Mouse (Mus musculus) ES-Bruce4 (cell line): Measurements from ENCODE around the gene Nxph3. TPM values are rescaled to one million over a fixed set of nuclear protein-coding genes. Genes with fewer than 3 reads are reported as not detected.

Source experiments
- H3K27ac ChIP-seq: 2 replicates; pipeline ENCODE4 v1.5.1; 2012; ENCODE audit warnings: low read length, inconsistent platforms; ENCODE audit not compliant: insufficient read depth
- H3K27me3 ChIP-seq: 2 replicates; pipeline ENCODE4 v1.6.1; 2012; ENCODE audit warnings: mild to moderate bottlenecking, low read length, inconsistent platforms; ENCODE audit not compliant: control insufficient read depth, poor library complexity, insufficient read depth, severe bottlenecking
- H3K36me3 ChIP-seq: 2 replicates; pipeline ENCODE4 v1.6.1; 2012; ENCODE audit warnings: inconsistent platforms, mild to moderate bottlenecking, low read length, moderate library complexity; ENCODE audit not compliant: control insufficient read depth, poor library complexity, insufficient read depth, severe bottlenecking
- H3K4me1 ChIP-seq: one replicate; pipeline ENCODE4 v1.8.1; 2011; ENCODE audit warnings: low read length; ENCODE audit not compliant: control insufficient read depth, insufficient read depth
- H3K4me3 ChIP-seq: 2 replicates; pipeline ENCODE4 v1.5.1; 2011; ENCODE audit warnings: low read depth, mild to moderate bottlenecking, low read length
- H3K9ac ChIP-seq: 2 replicates; pipeline ENCODE4 v1.6.1; 2012; ENCODE audit warnings: low read depth, mild to moderate bottlenecking, inconsistent platforms; ENCODE audit not compliant: poor library complexity, severe bottlenecking
- H3K9me3 ChIP-seq: replicated peaks from 2 replicates; pipeline ENCODE4 v1.6.1; 2012; ENCODE audit warnings: mild to moderate bottlenecking, low read length, inconsistent platforms; ENCODE audit not compliant: control insufficient read depth, poor library complexity, insufficient read depth, severe bottlenecking
- CTCF ChIP-seq: IDR thresholded peaks from one replicate; pipeline ENCODE4 v1.8.1; 2011; ENCODE audit warnings: low read depth, low read length
- EP300 ChIP-seq: IDR thresholded peaks from 2 replicates; pipeline ENCODE4 v1.6.1; 2011; ENCODE audit warnings: low read depth, low read length; ENCODE audit not compliant: insufficient read depth
- POLR2A ChIP-seq: IDR thresholded peaks from one replicate; pipeline ENCODE4 v1.8.1; 2011; ENCODE audit warnings: low read length; ENCODE audit not compliant: insufficient read depth
- polyA plus RNA-seq: library from polyadenylated mRNA; stranded (reverse); fragments of >200 nt; gene quantifications from 2 replicates; pipeline ENCODE4 v1.2.4, GENCODE M21; 2011; ENCODE audit warnings: low read depth; ENCODE audit not compliant: missing spikeins, insufficient read depth, insufficient read length

Nxph3 gene
- polyA plus RNA-seq, 1 experiment: 0.85 TPM

DNA sequence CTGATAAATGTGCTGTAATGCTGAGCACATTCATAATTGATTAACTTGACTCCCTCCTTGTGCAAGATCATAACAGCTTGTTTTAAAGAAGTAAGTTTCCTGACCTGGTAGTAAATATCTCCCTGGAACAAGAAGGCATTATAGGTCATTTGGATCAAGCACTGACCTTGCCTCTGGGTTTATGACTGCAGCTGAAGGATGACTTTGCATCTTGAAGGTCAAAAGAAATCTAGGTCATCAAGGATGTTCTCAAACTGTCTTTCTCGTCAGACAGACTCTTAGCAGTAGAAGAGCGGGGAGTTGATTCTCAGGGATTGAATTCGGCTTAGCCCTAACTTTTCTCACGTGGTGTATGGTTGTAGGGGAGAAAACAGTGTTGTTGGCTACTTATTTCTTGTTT, 33.7 kb downstream of the Nxph3 start:
- Histone ChIP-seq H3K9me3 (no peaks in the 10 kb centered on the region), H3K4me3 (no peak overlapping the region), H3K4me1 (no peaks in the 10 kb centered on the region), H3K27ac (no peak overlapping the region), H3K36me3 (no peaks in the 10 kb centered on the region), H3K9ac (no peak overlapping the region), H3K27me3 (no peaks in the 10 kb centered on the region)
- no peak for TF ChIP-seq POLR2A

DNA sequence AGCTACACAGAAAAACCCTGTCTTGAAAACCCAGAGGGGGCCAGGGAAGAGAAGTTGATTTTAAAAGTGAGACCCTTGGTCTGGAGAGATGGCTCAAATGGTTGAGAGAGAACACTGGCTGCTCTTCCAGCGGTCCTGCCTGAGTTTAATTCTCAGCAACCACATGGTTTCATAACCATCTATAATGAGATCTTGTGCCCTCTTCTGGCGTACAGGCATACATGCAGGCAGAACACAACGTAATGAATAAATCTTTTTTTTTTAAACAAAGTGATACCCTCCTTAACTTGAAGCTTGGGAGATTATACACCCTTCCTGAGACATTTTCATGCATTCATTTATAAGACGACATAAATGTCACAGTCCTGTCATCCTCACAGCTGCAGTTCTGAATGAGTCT, 34.9 kb downstream of the Nxph3 start:
- H3K27me3 ChIP-seq: no peaks in the 10 kb centered on the region
- no peaks in the 10 kb centered on the region for H3K9me3 ChIP-seq
- H3K4me1 ChIP-seq: no peaks in the 10 kb centered on the region
- no peak overlapping the region for H3K4me3 ChIP-seq
- no peak overlapping the region for H3K27ac ChIP-seq
- H3K36me3 ChIP-seq: peaks cover 6% of the 10 kb centered on the region
- TF ChIP-seq CTCF (no peak), EP300 (no peak), POLR2A (no peak)
- no peak overlapping the region for H3K9ac ChIP-seq

DNA sequence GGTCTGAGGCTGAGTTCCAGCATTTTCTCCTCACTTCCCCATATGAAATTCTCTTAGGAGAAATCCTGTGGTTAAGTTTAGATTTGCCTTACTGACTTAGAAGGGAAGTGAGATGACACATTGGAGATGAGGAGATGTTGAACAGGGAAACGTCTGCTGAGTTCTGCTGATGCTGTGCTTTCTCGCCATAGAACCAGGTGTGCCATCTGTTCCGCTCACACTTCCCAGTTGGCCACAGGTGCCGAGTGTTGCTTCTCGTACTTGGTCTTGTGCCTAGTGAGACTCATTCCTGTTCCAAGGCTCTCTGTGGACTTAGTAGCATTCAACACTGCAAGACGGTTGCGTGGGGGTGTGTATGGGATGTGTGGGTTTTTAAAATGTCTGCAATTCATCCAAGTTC, 38.0 kb downstream of the Nxph3 start:
- Histone ChIP-seq H3K9ac (no peak overlapping the region), H3K9me3 (no peaks in the 10 kb centered on the region), H3K27ac (no peak overlapping the region), H3K27me3 (no peaks in the 10 kb centered on the region), H3K4me1 (no peaks in the 10 kb centered on the region), H3K4me3 (no peak overlapping the region), H3K36me3 (peaks cover 17% of the 10 kb centered on the region)
- TF ChIP-seq POLR2A (no peak), CTCF (no peak), EP300 (no peak)

GRCm38 (mm10) chr11:95473456-95473855, 40.9 kb downstream of the Nxph3 start:
- Histone ChIP-seq H3K9ac (no peak overlapping the region), H3K4me3 (no peak overlapping the region), H3K4me1 (no peaks in the 10 kb centered on the region), H3K36me3 (peaks cover 25% of the 10 kb centered on the region), H3K9me3 (no peaks in the 10 kb centered on the region), H3K27ac (no peak overlapping the region), H3K27me3 (no peaks in the 10 kb centered on the region)
- no peak for TF ChIP-seq POLR2A
- TF ChIP-seq EP300: no peak
- no peak for TF ChIP-seq CTCF

DNA sequence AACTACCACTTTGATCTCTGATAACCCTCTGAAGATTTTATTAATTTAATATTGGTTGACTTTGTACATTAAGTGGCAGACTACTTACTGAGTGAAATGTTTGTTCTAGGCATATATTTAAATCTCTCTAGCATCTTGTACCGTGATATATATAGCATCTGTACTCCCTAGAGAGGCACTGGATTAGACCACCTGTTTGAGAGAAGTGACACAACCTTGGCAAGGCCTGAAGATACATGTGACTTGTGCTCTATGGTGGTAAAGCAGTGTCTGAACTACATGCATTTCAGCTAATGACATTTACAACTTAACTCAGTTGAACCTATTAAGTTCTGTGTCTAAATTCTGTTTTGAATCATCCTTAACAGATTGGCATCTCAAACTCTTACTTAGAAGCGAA, 41.4 kb downstream of the Nxph3 start:
- TF ChIP-seq EP300 (no peak), CTCF (no peak), POLR2A (no peak)
- no peaks in the 10 kb centered on the region for H3K9me3 ChIP-seq
- H3K4me3 ChIP-seq: no peak overlapping the region
- no peaks in the 10 kb centered on the region for H3K4me1 ChIP-seq
- peaks cover 25% of the 10 kb centered on the region for H3K36me3 ChIP-seq
- no peak overlapping the region for H3K27ac ChIP-seq
- no peaks in the 10 kb centered on the region for H3K27me3 ChIP-seq
- no peak overlapping the region for H3K9ac ChIP-seq

GRCm38 (mm10) chr11:95467731-95468130, 46.6 kb downstream of the Nxph3 start:
- TF ChIP-seq CTCF (no peak), EP300 (no peak), POLR2A (no peak)
- no peak overlapping the region for H3K4me3 ChIP-seq
- no peak overlapping the region for H3K9ac ChIP-seq
- no peaks in the 10 kb centered on the region for H3K9me3 ChIP-seq
- H3K36me3 ChIP-seq: peaks cover 13% of the 10 kb centered on the region
- H3K27ac ChIP-seq: no peak overlapping the region
- H3K27me3 ChIP-seq: no peaks in the 10 kb centered on the region
- H3K4me1 ChIP-seq: no peaks in the 10 kb centered on the region
